In genomic region chr12:52049324-52049723, GRCm38 (mm10) we compare ENCODE assay signal across 24 mouse cellular contexts. TPM values are rescaled to one million over a fixed set of nuclear protein-coding genes. Genes with fewer than 3 reads are reported as not detected.
DNase-seq lines count a peak whose midpoint lies in the region; ATAC-seq and TF ChIP-seq lines count a peak whose summit lies in the region.
"Had no signal": no experiment of that assay in that cellular context is flagged by ENCODE, and none has a peak within 500 bp of the region (broad histone marks: within the 10 kb centered on the region; RNA-seq: fewer than 3 reads in every experiment).

No protein-coding gene starts in this region.

- no peak overlapping the region for H3K9ac ChIP-seq in liver, embryonic 11.5 days (ENCODE audit: low read depth, low read length)
- no peak overlapping the region for H3K9ac ChIP-seq in MEL (ENCODE audit: control insufficient read depth, low read depth, low read length, poor library complexity, severe bottlenecking)
- H3K9ac ChIP-seq: forebrain, embryonic 13.5 days; heart, embryonic 13.5 days; kidney, embryonic 15.5 days; liver, embryonic 13.5 days; neural tube, embryonic 13.5 days had no signal

- peak; percentile 5 for DNase-seq in liver
- no peak for DNase-seq in liver, embryonic 11.5 days (ENCODE audit: low spot score)
- DNase-seq in MEL (ENCODE audit: low read depth, low spot score), result peak; percentile 68
- peak; percentile 4 for DNase-seq in brain, adult 2 months (ENCODE audit: low read depth, low spot score)
- no peak for DNase-seq in embryo, embryonic 11 days
- DNase-seq in urinary bladder, adult 18-20 months (ENCODE audit: low spot score in 2 of 2), result no peak
- DNase-seq in urinary bladder, postnatal 4 days (ENCODE audit: low spot score in 2 of 2), result no peak
- DNase-seq: adrenal gland, postnatal 10 days; cerebellum, adult 8-10 months; heart, postnatal 4 days; liver, embryonic 13.5 days; right cerebral cortex, postnatal 25 days; thymus, postnatal 36 days had no signal

- no peaks in the 10 kb centered on the region for H3K9me3 ChIP-seq in liver, embryonic 11.5 days (ENCODE audit: control insufficient read depth, low read length)
- H3K9me3 ChIP-seq in MEL (replicated peaks; ENCODE audit: insufficient read depth, low read length), result no peaks in the 10 kb centered on the region
- H3K9me3 ChIP-seq: forebrain, embryonic 13.5 days; heart, embryonic 13.5 days; kidney, embryonic 15.5 days; limb, embryonic 10.5 days; liver, embryonic 13.5 days; neural tube, embryonic 13.5 days had no signal

- peak in 1 of 2 experiments; percentile 38; a peak in 1 of 4 replicates for TF ChIP-seq EP300 in MEL (IDR thresholded peaks at IDR 0.05; ENCODE audit: low read depth in 1 of 2, low read length in 2 of 2)

- no peaks in the 10 kb centered on the region for H3K36me3 ChIP-seq in liver, embryonic 11.5 days (ENCODE audit: control insufficient read depth, insufficient read depth, low read length)
- H3K36me3 ChIP-seq in MEL (ENCODE audit: control insufficient read depth in 1 of 2, insufficient read depth in 2 of 2, low read length in 2 of 2), result peaks cover 0 to 7% of the 10 kb centered on the region in 2 experiments; a peak in 1 of 4 replicates
- H3K36me3 ChIP-seq: heart, embryonic 13.5 days; kidney, embryonic 15.5 days; limb, embryonic 10.5 days; liver, embryonic 13.5 days; neural tube, embryonic 13.5 days had no signal

- H3K4me1 ChIP-seq in liver, embryonic 11.5 days (replicated peaks; ENCODE audit: control insufficient read depth, insufficient read depth, low read length), result no peaks in the 10 kb centered on the region
- H3K4me1 ChIP-seq in MEL (ENCODE audit: control insufficient read depth in 1 of 2, insufficient read depth in 2 of 2, low read length in 2 of 2), result peaks cover 0 to 11% of the 10 kb centered on the region in 2 experiments; a peak in 1 of 4 replicates
- H3K4me1 ChIP-seq: heart, embryonic 13.5 days; kidney, embryonic 15.5 days; limb, embryonic 10.5 days; neural tube, embryonic 13.5 days had no signal

- no peaks in the 10 kb centered on the region for H3K27me3 ChIP-seq in liver, embryonic 11.5 days (replicated peaks; ENCODE audit: control insufficient read depth, insufficient read depth, low read length)
- no peaks in the 10 kb centered on the region for H3K27me3 ChIP-seq in MEL (ENCODE audit: control insufficient read depth in 1 of 2, insufficient read depth in 2 of 2, low read length in 2 of 2)
- H3K27me3 ChIP-seq: forebrain, embryonic 13.5 days; heart, embryonic 13.5 days; kidney, embryonic 15.5 days; liver, embryonic 13.5 days; neural tube, embryonic 13.5 days had no signal

- no peaks in the 10 kb centered on the region for H3K79me2 ChIP-seq in MEL (ENCODE audit: control insufficient read depth, insufficient read depth, low read length, poor library complexity)

- no peak overlapping the region for H3K27ac ChIP-seq in liver, embryonic 11.5 days (ENCODE audit: low read depth, low read length)
- H3K27ac ChIP-seq in MEL (ENCODE audit: control insufficient read depth, low read depth, low read length), result no peak overlapping the region
- H3K27ac ChIP-seq: forebrain, embryonic 13.5 days; heart, embryonic 13.5 days; hindbrain, postnatal 0 days; kidney, embryonic 15.5 days; limb, embryonic 10.5 days; liver, embryonic 13.5 days; neural tube, embryonic 13.5 days had no signal

- TF ChIP-seq POLR2A in MEL (IDR thresholded peaks at IDR 0.05; ENCODE audit: control insufficient read depth in 1 of 2, insufficient read depth in 1 of 2, low read depth in 1 of 2, low read length in 2 of 2, poor library complexity in 1 of 2), result no peak

- no peak overlapping the region for H3K4me3 ChIP-seq in liver, embryonic 11.5 days (ENCODE audit: low read depth, low read length)
- no peak overlapping the region for H3K4me3 ChIP-seq in MEL (ENCODE audit: control insufficient read depth in 1 of 2, insufficient read depth in 1 of 2, low read depth in 2 of 2, low read length in 2 of 2)
- H3K4me3 ChIP-seq: forebrain, embryonic 13.5 days; heart, embryonic 13.5 days; kidney, embryonic 15.5 days; limb, embryonic 10.5 days; liver, embryonic 13.5 days; neural tube, embryonic 13.5 days had no signal

- H3K4me2 ChIP-seq in liver, embryonic 11.5 days, result no peak overlapping the region
- H3K4me2 ChIP-seq: forebrain, embryonic 13.5 days; heart, embryonic 13.5 days; kidney, embryonic 15.5 days; liver, embryonic 13.5 days; neural tube, embryonic 13.5 days had no signal

- no peak for ATAC-seq in liver, embryonic 11.5 days (replicated peaks; ENCODE audit: low FRiP score)
- peak; percentile 97 for ATAC-seq in megakaryocyte progenitor cell, adult 5-6 weeks (replicated peaks; ENCODE audit: poor library complexity)
- ATAC-seq: CD4-positive, CD25-positive, alpha-beta regulatory T cell, adult 4 months; forebrain, embryonic 13.5 days; hindbrain, postnatal 0 days had no signal

- 34% methylated on average over 2 of the region's 2 CpGs for WGBS in liver, embryonic 11.5 days

- no peak for TF ChIP-seq RAD21 in MEL (IDR thresholded peaks at IDR 0.05; ENCODE audit: low read depth, low read length)

- no peak for TF ChIP-seq CTCF in MEL (IDR thresholded peaks at IDR 0.05 in 2 of 3, conservative IDR thresholded peaks at IDR 0.05 in 1 of 3; ENCODE audit: control insufficient read depth in 1 of 3, insufficient read depth in 1 of 3, low read depth in 2 of 3, low read length in 3 of 3, poor library complexity in 1 of 3, severe bottlenecking in 1 of 3)

TF ChIP-seq in MEL, 35 proteins besides CTCF, POLR2A, EP300 and RAD21:
- TF ChIP-seq RCOR1 (IDR thresholded peaks at IDR 0.05; ENCODE audit: low read depth, low read length) (peak; percentile 84), ETS1 (IDR thresholded peaks at IDR 0.05; ENCODE audit: low read depth, low read length) (peak; percentile 54), USF2 (IDR thresholded peaks at IDR 0.05; ENCODE audit: borderline replicate concordance in 1 of 2, insufficient read depth in 1 of 2, low read depth in 1 of 2, low read length in 2 of 2) (no peak), USF1 (IDR thresholded peaks at IDR 0.05; ENCODE audit: low read depth, low read length) (no peak), TBP (IDR thresholded peaks at IDR 0.05; ENCODE audit: low read depth, low read length) (no peak), TAL1 (IDR thresholded peaks at IDR 0.05; ENCODE audit: low read length) (peak; percentile 57)

RNA-seq across cellular contexts. Expression of gene Gpr33, which starts 21.5 kb away (rescaled TPM):
- not detected in 2 replicates for polyA plus RNA-seq in liver, embryonic 11.5 days (2014; fragmentation: Nextera tagmentation; extraction: Ambion mirVana)
- not detected in 2 replicates for total RNA-seq in MEL (2012; rRNA removed)
- not detected for polyA plus RNA-seq in MEL (2012; ENCODE audit: insufficient read depth in 1 of 2, insufficient read length in 2 of 2, low read depth in 1 of 2, low replicate concordance in 2 of 2, missing spikeins in 1 of 2)
- total RNA-seq in megakaryocyte progenitor cell, adult 5-6 weeks (2015), result not detected in 2 replicates
- total RNA-seq in megakaryocyte progenitor cell, adult 5-6 weeks (2017), result not detected in 2 replicates
- total RNA-seq: adrenal gland, postnatal 10 days; gastrocnemius, postnatal 4 days; heart, postnatal 4 days; hindbrain, postnatal 0 days; layer of hippocampus, adult 8-10 months; left cerebral cortex, adult 18-20 months had no signal
- polyA plus RNA-seq: CD4-positive, CD25-positive, alpha-beta regulatory T cell, adult 4 months; forebrain, embryonic 13.5 days; heart, embryonic 13.5 days; hindbrain, postnatal 0 days; kidney, embryonic 15.5 days; limb, embryonic 10.5 days; liver, embryonic 13.5 days; neural tube, embryonic 13.5 days had no signal

RNA-seq across cellular contexts. Expression of gene Dtd2, which starts 43.0 kb away (rescaled TPM):
- 31.0 and 33.1 TPM in 2 replicates for polyA plus RNA-seq in liver, embryonic 11.5 days (2014; fragmentation: Nextera tagmentation; extraction: Ambion mirVana)
- 15.5 and 16.1 TPM in 2 replicates for total RNA-seq in MEL (2012; rRNA removed)
- polyA plus RNA-seq in MEL (2012; ENCODE audit: insufficient read depth in 1 of 2, insufficient read length in 2 of 2, low read depth in 1 of 2, low replicate concordance in 2 of 2, missing spikeins in 1 of 2), result 10 to 100 TPM in 1 of 2 experiments, not detected in 1; 22.4 TPM
- total RNA-seq in megakaryocyte progenitor cell, adult 5-6 weeks (2015), result 15.8 and 18.6 TPM in 2 replicates
- total RNA-seq in megakaryocyte progenitor cell, adult 5-6 weeks (2017), result 15.8 and 16.2 TPM in 2 replicates

RNA-seq across cellular contexts. Expression of gene Nubpl, which starts 48.2 kb away (rescaled TPM):
- polyA plus RNA-seq in liver, embryonic 11.5 days (2014; fragmentation: Nextera tagmentation; extraction: Ambion mirVana), result 12.4 and 13.3 TPM in 2 replicates
- total RNA-seq in MEL (2012; rRNA removed), result 4.3 and 5.2 TPM in 2 replicates
- polyA plus RNA-seq in MEL (2012; ENCODE audit: insufficient read depth in 1 of 2, insufficient read length in 2 of 2, low read depth in 1 of 2, low replicate concordance in 2 of 2, missing spikeins in 1 of 2), result 1 to 10 TPM in 1 of 2 experiments, not detected in 1; 4.7 TPM
- 8.6 and 10.3 TPM in 2 replicates for total RNA-seq in megakaryocyte progenitor cell, adult 5-6 weeks (2015)
- 2.8 and 4.2 TPM in 2 replicates for total RNA-seq in megakaryocyte progenitor cell, adult 5-6 weeks (2017)

Comparison
In these comparisons a context has a peak if more than half of its experiments do, and no peak if none do; other contexts are left out.
1. DNase-seq: peak in liver (single experiment), MEL (single experiment) and brain, adult 2 months (single experiment); none in liver, embryonic 11.5 days (single experiment), embryo, embryonic 11 days (single experiment), urinary bladder, adult 18-20 months (0 of 2) and urinary bladder, postnatal 4 days (0 of 2).